Mouse (Mus musculus): ENCODE measurements around the gene Slc41a1.
A peak's percentile ranks its signal among the peaks of the same experiment; 100 is the strongest.

The Slc41a1 gene

DNA sequence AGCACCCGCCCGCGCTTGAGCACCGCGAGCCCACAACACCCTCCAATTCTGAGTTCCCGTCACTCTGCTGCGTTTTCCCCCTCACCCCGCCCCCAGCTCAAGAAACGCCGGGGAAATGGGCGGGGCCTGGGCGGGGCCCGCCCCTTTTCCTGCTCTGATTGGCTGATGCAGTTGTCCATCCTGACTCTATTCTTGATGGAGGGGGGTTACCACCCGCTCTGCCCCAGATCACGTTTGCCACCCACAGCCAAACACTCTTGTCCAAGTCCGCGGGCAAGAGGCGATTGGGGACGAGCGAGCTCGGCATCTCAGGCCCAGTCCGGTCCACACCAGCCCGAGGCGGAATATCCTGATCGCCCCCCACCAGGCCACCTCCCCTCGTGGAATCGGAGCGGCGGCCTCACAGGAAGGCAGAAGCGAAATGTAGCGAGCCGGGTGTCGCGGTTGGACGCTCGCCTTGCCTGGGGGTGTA is 530 bp downstream of the Slc41a1 start:
- DNase-seq (ENCODE audit: low spot score in 2 of 2) = peak; percentile 95 to 96

- no peak for DNase-seq (ENCODE audit: low spot score in 2 of 2)
Measured at GRCm38 (mm10) chr1:131828297-131829126, 1.2 kb downstream of the Slc41a1 start.

- DNase-seq (ENCODE audit: low spot score in 2 of 2) = no peak
Measured at GRCm38 (mm10) chr1:131829279-131829678, 2.0 kb downstream of the Slc41a1 start.

DNA sequence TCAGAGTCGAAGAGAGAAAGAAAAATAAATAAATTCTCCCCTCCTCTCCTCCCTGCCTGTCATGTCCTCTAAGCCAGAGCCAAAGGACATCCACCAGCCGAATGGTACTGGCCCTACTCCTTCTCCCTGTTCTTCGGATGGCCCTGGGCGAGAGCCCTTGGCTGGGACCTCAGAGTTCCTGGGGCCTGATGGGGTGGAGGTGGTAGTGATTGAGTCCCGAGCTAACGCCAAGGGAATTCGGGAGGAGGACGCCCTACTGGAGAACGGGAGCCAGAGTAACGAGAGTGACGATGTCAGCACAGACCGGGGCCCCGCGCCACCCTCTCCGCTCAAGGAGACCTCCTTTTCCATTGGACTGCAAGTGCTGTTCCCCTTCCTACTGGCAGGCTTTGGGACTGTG is 3.3 kb downstream of the Slc41a1 start:
- DNase-seq (ENCODE audit: low spot score in 2 of 2) = peak; percentile 19 to 47

DNA sequence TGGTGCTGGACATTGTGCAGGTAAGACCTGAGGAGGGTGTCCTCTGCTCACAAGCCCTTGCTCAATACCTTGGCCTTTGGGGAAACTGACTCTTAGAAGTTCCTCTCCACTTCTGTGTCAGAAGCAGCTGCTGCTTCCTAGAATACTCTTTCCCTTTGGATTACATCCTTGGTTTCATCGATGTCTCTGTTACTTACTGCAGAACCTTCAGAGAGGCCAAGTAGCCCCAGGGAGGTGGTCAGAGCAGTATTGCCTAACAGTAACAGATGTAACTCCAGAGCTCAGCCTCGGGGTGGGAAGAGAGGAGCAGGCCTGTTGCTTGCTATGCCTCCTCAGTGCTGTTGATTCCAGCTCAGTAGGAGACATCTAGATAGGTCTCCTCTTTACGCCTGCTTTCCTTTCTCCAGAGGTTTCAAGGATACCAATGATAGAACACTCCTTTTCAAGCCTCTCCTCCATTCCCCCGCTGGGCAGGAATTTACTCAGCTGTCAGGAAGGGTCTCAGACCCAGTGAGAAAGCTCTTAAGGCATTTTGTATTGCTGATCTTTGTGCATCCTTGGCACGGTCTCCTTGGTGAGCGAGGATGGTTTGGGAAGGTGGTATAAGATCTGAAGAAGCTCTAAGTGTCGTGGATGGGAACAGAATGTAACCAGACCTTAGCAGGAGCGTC is 3.8 kb downstream of the Slc41a1 start:
- DNase-seq (ENCODE audit: low spot score in 2 of 2) = no peak

DNA sequence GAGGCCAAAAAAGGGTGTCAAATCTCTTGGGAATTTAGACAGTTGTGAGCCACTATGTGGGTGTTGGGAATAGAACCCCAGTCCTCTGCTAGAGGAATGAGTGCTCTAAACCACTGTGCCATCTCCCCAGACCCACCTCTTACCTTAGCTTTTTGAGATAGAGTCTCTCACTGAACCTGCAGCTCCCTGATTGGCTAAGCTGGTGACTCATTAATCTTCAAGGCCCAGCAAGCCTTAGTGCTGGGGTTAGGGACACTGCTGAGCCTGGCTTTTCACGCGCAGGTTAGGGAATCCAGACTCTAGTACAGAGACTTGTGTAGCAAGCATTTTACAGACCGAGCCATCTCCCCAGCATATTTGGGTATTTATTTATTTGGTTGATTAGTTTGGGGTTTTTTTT is 9.7 kb downstream of the Slc41a1 start:
- no peak for DNase-seq (ENCODE audit: low spot score in 2 of 2)

- DNase-seq (ENCODE audit: low spot score in 2 of 2) = no peak
Measured at GRCm38 (mm10) chr1:131838542-131838941, 11.2 kb downstream of the Slc41a1 start.

GRCm38 (mm10) chr1:131839279-131839678 is 12.0 kb downstream of the Slc41a1 start:
- peak; percentile 31 to 43 for DNase-seq (ENCODE audit: low spot score in 2 of 2)

DNA sequence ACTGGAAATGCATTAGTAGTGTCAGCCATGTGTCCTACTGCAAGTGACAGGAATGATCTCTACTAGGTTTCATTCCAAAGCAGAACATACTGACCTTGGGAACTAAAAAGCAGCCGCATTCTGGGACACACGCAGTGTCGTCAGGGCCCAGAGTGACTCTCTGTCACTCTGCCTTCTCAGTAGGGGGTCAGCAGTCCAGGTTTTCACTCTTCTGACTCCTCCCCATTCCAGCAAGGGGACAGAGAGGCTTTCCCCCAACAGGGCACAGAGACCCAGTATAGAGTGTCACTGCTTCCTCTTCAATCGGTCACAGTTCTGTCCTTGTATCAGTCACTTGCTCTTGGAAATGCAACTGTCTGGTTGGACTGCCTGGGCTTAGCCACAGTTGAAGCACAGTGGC is 14.9 kb downstream of the Slc41a1 start:
- no peak for DNase-seq (ENCODE audit: low spot score in 2 of 2)

DNA sequence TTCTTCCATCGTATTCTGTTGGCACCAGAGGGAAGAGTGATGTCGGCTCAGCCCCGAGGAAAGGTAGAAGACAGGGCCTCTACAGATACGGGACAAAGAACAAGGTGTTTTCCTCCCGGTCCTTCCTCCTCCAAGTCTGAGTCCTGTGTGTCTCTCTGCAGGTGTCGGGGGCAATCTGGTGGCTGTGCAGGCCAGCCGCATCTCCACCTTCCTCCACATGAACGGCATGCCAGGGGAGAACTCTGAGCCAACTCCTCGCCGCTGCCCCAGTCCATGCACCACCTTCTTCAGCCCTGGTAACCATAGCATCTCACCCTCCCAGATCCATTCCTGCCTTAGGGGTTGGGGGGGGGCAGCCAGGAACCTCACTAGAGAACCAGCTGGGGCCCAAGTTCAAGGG is 16.5 kb downstream of the Slc41a1 start:
- no peak for DNase-seq (ENCODE audit: low spot score in 2 of 2)

DNA sequence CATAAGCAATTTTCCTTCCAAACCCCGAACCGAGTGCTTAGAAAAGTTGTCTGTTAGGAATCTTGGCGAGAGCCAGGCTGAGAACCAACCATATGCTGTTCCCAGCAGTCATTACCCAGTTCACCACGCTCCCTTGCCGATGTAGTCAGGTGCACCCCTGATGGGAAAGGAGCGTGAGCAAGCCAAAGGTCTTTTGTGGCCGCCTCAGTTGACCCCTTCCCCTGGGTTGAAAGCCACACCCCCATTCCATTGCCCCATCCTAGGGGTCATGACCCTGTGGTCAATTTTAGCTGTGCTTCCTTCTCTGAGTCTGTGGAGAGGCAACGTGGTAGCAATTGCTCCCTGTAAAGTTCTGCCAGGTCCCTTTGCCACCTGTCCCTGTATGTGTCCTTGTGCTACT is 17.6 kb downstream of the Slc41a1 start:
- no peak for DNase-seq (ENCODE audit: low spot score in 2 of 2)

DNA sequence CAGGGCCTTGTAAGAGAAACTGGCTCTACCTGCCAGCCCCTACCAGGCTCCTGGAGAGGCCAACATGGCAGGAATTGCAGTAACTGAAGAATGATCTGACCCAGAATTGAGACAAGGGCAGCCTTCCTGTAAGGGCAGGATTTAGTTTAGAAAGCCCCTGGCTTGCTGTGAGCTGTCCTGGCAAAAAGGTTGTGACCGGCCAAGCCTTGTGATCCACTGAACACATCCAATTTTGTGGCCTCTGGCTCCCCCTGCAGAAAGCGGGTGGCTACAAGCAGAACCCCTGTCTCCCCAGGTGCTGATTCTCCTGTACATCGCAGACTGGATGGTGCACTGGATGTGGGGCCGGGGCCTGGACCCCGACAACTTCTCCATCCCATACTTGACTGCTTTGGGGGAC is 19.0 kb downstream of the Slc41a1 start:
- DNase-seq (ENCODE audit: low spot score in 2 of 2) = peak; percentile 45 to 62

DNA sequence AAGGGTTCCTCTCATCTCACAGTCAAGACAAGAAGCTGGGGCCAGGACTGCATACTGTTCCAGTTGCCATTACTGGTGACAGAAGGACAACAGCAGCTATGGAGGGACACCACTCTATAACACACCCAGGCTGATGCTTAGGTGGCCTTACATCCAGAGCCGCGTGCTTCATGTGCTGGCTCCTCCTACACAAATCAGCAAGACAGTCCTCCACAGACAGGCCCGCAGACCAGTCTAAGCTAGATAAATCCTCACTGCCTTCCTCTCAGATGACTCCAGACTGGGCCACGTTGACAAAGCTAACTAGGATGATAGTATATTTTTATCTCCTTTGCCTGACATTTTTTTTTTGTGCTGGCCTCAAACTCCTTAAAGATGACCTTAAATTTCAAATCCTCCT is 34.5 kb downstream of the Slc41a1 start:
- no peak for DNase-seq (ENCODE audit: low spot score in 2 of 2)

- no peak for DNase-seq (ENCODE audit: low spot score in 2 of 2)
Measured at GRCm38 (mm10) chr1:131865596-131865995, 38.3 kb downstream of the Slc41a1 start.

- DNase-seq (ENCODE audit: low spot score in 2 of 2) = no peak
Measured at GRCm38 (mm10) chr1:131866304-131866999, 39.2 kb downstream of the Slc41a1 start.

GRCm38 (mm10) chr1:131867093-131867945 is 40.0 kb downstream of the Slc41a1 start, which contains the start of gene Rab29:
Gene Rab29, plus strand, starts transcription at chr1:131867224.
- DNase-seq (ENCODE audit: low spot score in 2 of 2) = peak; percentile 90 to 95

- peak; percentile 9 to 12 for DNase-seq (ENCODE audit: low spot score in 2 of 2)
Measured at GRCm38 (mm10) chr1:131867946-131868290, 40.6 kb downstream of the Slc41a1 start.

GRCm38 (mm10) chr1:131869561-131869960 is 42.3 kb downstream of the Slc41a1 start:
- DNase-seq (ENCODE audit: low spot score in 2 of 2) = no peak

DNA sequence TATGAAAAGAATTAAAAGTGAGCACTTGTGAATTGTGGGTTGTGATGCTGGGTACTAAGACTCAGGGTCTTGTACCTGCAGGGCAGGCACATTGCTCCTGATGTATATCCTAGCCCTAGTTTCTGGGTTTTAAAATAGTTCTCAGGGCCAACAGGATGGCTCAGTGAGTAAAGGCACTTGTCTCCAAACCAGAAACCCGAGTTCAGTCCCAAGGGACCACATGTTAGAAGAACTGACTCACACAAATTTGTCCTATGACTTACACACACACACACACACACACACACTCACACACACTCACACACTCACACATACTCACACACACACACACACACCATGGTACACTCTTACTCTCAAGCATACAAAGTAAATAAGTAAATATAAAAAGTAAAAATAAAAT is 45.6 kb downstream of the Slc41a1 start:
- DNase-seq (ENCODE audit: low spot score in 2 of 2) = no peak

DNA sequence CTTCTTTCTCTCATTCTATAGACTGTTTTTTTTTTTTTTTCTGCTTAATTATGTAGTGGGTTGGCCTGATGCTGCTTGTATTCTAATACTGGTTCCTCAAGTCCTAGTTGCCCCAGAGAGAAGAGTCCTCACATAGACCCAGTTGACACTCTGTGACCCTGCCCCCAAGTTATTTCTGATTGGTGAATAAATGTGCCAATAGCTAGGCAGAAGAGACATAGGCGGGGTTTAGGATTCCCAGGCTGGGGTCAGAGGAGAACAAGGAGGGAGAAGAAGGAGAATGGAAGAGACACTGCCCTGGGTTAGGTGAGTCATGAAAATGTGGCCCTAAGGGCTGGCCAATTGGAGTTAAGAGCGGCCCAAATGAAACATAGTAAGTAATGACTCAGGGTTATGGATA is 52.5 kb downstream of the Slc41a1 start:
- DNase-seq (ENCODE audit: low spot score in 2 of 2) = no peak

GRCm38 (mm10) chr1:131882787-131883186 is 55.5 kb downstream of the Slc41a1 start:
- no peak for DNase-seq (ENCODE audit: low spot score in 2 of 2)

DNA sequence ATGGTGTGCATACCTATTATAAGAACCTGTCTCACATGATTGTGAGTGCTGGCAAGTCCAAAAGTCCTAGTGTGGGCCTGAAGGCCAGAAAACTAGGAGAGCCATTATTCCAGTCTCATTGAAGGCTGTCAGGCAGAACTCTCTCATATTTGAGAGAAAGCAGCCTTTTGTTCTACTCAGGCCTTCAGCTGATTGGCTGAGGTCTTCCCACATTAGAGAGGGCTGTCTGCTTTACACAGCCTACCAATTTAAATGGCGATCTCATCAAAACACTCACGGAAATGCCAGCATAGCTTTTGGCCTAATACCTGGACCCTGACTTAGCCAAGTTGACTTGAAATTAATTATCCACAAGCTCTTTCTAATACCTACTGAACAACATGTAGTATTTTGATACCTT is 58.9 kb downstream of the Slc41a1 start:
- DNase-seq (ENCODE audit: low spot score in 2 of 2) = no peak

Data from heart, adult 9 months (tissue).